16 mouse cellular contexts compared by ENCODE assay signal in the genomic region with DNA sequence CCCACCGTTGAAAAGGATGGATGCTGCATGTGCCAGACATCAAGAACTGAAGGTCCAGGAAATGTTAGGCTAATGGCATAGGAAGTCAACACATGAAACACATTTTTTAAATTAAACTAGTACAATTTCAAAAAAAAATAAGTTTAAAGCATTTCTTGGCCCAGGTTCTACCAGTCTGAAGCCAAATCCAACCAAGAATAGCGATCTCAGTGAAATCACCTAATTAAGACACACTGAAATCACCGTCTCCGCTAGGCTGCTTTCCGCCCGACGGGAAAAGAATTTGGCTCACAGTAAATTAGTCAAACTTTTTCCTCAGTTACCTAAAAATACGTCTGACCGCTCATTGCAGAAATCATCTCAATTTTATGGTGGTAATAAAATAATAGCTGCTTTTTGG.
"Had no signal": no experiment of that assay in that cellular context is flagged by ENCODE, and none has a peak within 500 bp of the region (broad histone marks: within the 10 kb centered on the region; RNA-seq: fewer than 3 reads in every experiment).

No protein-coding gene starts in this region.

- ATAC-seq: liver, postnatal 0 days had no signal

- H3K36me3 ChIP-seq: limb, embryonic 15.5 days; lung, embryonic 15.5 days had no signal

- H3K4me2 ChIP-seq: limb, embryonic 15.5 days; liver, embryonic 11.5 days; lung, embryonic 15.5 days; midbrain, embryonic 11.5 days had no signal

- DNase-seq: kidney, adult 18-20 months; kidney, adult 9 months; kidney, postnatal 25 days; layer of hippocampus, adult 9-11 months; liver, postnatal 0 days; lung, postnatal 10 days; lung, postnatal 36 days; midbrain, embryonic 14.5 days; thymus, postnatal 25 days had no signal

- H3K9me3 ChIP-seq: limb, embryonic 15.5 days; lung, embryonic 15.5 days had no signal

- H3K27ac ChIP-seq: kidney, postnatal 0 days; layer of hippocampus, adult 2 months; limb, embryonic 15.5 days; liver, embryonic 14.5 days; lung, embryonic 15.5 days had no signal

- H3K4me3 ChIP-seq: layer of hippocampus, adult 2 months; limb, embryonic 15.5 days; lung, embryonic 15.5 days had no signal

- H3K9ac ChIP-seq: limb, embryonic 15.5 days; liver, embryonic 14.5 days; liver, postnatal 0 days; lung, embryonic 15.5 days had no signal

- H3K27me3 ChIP-seq: limb, embryonic 15.5 days; lung, embryonic 15.5 days had no signal
